Mouse (Mus musculus): ENCODE data around the gene Klk1b4.

The Klk1b4 gene

GRCm38 (mm10) chr7:44253023-44253616, 45.9 kb downstream of the Klk1b4 start:
- no peak for DNase-seq (ENCODE audit: low spot score in 2 of 2)

DNA sequence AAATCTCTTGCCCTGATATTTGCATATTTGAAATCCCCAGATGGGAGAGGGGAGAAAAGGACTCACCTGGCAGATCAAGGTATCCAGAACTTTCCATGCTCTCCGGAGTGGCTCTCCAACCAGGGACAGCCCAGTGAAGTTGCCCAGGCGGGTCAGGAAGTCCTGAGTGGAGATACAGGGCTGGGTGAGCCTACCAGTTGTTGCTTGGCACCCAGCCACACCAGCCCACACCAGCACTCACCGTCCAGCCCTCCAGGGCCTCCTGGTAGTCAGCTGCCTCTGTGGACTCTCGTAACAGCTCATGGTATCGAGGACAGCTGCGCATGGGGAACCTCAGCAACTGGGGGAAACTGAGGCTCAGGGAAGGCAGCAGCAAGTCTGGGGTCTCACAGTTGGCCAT, 47.7 kb downstream of the Klk1b4 start:
- no peak for DNase-seq (ENCODE audit: low spot score in 2 of 2)

GRCm38 (mm10) chr7:44257278-44257677, 50.0 kb downstream of the Klk1b4 start, which contains the start of gene Acp4:
Gene Acp4, minus strand, starts transcription at chr7:44257378.
- DNase-seq (ENCODE audit: low spot score in 2 of 2) = no peak

DNA sequence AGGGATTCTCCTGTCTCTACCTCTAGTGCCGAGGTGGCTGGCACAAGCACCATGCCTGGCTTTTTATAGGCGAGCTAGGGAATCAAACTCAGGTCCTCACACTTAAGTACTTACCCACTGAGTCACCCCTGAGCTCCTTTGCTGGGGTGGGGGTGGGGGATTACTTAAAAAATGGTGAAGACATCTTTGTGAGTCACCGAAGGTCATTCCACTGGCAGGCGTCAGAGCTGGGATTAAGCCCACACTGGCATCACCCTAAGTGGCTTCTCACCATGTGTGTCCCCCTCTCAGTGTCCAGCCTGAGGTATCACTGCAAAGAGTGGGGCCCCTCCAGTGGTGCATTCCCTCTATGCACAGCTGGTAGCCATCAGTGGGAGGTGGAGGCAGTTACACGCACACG, 53.2 kb downstream of the Klk1b4 start:
- no peak for DNase-seq (ENCODE audit: low spot score in 2 of 2)

GRCm38 (mm10) chr7:44261147-44261546, 53.9 kb downstream of the Klk1b4 start, which contains the start of gene Gm15517:
Gene Gm15517, plus strand, starts transcription at chr7:44261447.
- DNase-seq (ENCODE audit: low spot score in 2 of 2) = no peak

Data from spleen, postnatal 36 days (tissue).